Mouse (Mus musculus): ENCODE measurements around the gene Dmrtc2. TPM values are rescaled to one million over a fixed set of nuclear protein-coding genes. Genes with fewer than 3 reads are reported as not detected.
A peak's percentile ranks its signal among the peaks of the same experiment; 100 is the strongest.

Gene Dmrtc2
- total RNA-seq, 2 experiments from 2014 or later: not detected

DNA sequence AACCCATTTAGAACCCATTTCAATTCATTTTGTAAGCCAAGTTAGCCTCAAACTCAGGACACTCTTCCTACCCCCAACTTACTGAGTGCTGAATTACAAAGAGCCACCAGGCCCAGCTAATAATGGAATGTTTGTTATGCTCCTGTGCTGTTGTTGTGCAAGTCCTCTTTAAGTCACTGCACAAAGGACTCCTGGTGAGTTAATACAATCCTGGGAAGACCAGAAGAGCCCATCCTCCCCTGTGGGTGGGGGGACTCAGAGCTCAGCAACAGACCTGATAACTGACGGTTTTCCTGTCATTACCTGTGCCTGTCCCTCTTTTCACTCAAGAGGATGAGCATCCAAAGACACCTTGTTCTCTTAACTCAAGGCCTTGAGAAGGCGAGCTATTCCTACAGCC lies 9.8 kb downstream of the Dmrtc2 start:
- TF ChIP-seq CTCF (IDR thresholded peaks at IDR 0.05): no peak
- no peak overlapping the region for H3K4me3 ChIP-seq
- intact Hi-C loops (cut with DNase I): loop anchor here (5.0 to 10.0 kb wide), 2 partner anchors 195 to 282 kb away; partner anchors contain the start of genes Grik5 and Zfp574
- H3K27ac ChIP-seq: no peak overlapping the region
- DNase-seq (ENCODE audit: extremely low spot score in 1 of 2, low spot score in 2 of 2): no peak

DNA sequence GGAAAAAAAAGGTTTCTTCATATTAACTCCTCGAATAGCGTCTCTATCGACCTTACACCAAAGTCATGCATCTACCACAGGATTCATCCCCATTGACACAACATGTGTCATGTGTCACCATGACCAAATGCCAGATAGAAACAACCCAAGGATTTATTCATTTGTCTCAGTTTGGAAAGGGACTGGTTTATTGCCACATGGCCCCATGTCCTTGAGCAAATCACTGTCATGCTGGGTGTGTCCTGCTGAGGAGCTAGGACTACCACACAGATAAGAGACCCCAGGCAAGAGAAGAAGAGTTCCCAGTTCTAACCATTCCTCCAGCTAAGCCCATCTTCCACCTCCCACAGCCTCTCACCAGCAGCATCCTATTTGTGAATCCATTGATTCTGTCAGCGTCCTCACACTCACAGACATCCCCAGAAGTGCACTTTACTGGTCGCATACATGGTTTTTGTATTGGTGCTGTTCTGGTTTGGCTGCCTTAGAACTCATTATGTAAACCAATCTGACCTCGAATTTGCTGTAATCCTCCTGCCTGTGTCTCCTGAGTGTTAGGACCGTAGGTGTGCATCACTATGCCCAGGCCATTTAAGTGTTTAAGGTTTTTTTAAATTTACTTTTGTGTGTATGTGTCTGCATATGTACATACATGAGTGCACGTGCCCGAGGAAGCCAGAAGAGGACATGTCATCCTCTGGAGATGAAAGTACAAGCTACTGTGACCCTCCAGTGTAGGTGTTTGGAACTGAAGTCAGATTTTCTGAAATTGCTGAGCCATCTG lies 12.8 kb downstream of the Dmrtc2 start:
- intact Hi-C loops (cut with DNase I): loop anchor here (1.0 to 10.0 kb wide), 4 partner anchors 34 to 285 kb away; partner anchors contain the start of genes Grik5 and Zfp574
- no peak for TF ChIP-seq CTCF (IDR thresholded peaks at IDR 0.05)
- H3K27ac ChIP-seq: no peak overlapping the region
- no peak for DNase-seq (ENCODE audit: extremely low spot score in 1 of 2, low spot score in 2 of 2)
- H3K4me3 ChIP-seq: no peak overlapping the region

DNA sequence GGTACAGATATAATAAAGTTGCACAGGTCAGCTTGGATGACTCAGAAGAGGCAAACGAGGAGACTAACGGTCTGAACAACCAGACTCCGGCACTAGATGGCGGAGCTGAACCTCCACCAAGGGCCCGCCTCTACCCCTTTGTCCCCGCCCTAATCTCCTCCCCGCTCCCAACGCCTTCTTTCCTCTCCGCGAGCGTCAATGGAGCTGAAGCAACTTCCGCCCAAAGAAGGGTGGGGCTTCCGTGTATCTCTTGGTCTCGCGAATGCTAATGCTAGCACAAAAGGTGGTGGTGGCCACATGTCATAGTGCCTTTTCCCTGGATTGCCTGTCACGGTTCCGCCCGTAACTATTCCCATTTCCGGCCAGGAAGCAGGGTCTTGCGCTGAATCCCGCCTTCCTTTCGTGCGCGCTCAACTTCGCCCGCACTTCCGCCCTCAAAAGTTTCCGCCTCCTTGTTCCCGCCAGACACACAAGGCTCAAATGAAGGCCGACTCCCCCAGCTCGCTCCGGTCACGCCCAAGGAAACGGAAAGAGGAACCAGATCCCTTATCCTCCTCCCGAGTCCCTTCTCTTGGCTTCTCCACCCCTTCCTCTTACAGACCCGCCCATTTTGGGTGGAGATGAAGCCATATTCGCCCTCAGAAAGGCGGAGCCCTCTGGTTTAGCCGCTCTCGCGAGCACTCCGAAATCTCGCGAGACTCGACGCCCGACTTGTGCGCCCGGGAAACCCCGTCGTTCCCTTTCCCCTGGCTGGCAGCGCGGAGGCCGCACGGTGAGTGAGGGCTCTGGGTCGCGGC lies 14.2 kb downstream of the Dmrtc2 start, which contains the start of gene Rps19:
Gene Rps19, plus strand, starts transcription at position 476 of the 797 bp plus-strand sequence.
- peak; percentile 96 to 97 for DNase-seq (ENCODE audit: extremely low spot score in 1 of 2, low spot score in 2 of 2)
- peak; percentile 70 for TF ChIP-seq CTCF (IDR thresholded peaks at IDR 0.05)
- intact Hi-C loops (cut with DNase I): loop anchor here (1.0 to 10.0 kb wide), 6 partner anchors 20 to 287 kb away; partner anchors contain the start of genes Grik5, Rabac1 and Zfp574
- H3K27ac ChIP-seq: peak within 1 kb of the TSS; percentile 80
- H3K4me3 ChIP-seq: peak within 1 kb of the TSS; percentile 78

DNA sequence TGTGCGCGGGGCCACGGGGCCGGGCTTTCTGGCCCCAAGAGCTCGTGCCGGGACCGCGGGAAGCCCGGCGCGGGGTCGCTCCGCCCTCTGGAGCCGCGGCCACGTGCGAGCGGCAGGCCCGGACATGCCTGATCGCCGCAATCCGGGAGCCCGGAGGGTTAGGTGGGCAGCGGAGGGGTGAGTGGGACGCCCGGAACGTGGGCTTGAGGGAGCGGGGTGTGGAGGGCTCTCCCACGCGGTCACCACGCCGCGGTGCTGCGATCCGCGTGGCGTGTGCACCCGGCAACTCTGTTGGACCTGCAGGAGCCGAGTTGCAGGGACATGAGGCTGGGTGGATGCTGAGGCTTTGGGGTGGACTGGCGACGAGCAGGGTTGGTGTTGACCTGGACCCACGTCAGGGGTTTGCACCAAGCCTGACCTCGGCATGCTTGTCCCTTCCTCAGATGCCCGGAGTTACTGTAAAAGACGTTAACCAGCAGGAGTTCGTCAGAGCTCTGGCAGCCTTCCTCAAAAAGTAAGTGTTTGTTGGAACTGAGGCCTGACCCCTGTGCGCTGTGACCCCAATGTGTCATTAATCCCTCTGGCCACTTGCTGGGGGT lies 14.9 kb downstream of the Dmrtc2 start:
- intact Hi-C loops (cut with DNase I): loop anchor here (1.0 to 10.0 kb wide), 4 partner anchors 20 to 287 kb away; partner anchors contain the start of genes Grik5, Rabac1 and Zfp574
- TF ChIP-seq CTCF (IDR thresholded peaks at IDR 0.05): no peak
- Histone ChIP-seq H3K27ac (peak overlapping the region; percentile 80), H3K4me3 (peak overlapping the region; percentile 78)
- DNase-seq (ENCODE audit: extremely low spot score in 1 of 2, low spot score in 2 of 2): no peak

DNA sequence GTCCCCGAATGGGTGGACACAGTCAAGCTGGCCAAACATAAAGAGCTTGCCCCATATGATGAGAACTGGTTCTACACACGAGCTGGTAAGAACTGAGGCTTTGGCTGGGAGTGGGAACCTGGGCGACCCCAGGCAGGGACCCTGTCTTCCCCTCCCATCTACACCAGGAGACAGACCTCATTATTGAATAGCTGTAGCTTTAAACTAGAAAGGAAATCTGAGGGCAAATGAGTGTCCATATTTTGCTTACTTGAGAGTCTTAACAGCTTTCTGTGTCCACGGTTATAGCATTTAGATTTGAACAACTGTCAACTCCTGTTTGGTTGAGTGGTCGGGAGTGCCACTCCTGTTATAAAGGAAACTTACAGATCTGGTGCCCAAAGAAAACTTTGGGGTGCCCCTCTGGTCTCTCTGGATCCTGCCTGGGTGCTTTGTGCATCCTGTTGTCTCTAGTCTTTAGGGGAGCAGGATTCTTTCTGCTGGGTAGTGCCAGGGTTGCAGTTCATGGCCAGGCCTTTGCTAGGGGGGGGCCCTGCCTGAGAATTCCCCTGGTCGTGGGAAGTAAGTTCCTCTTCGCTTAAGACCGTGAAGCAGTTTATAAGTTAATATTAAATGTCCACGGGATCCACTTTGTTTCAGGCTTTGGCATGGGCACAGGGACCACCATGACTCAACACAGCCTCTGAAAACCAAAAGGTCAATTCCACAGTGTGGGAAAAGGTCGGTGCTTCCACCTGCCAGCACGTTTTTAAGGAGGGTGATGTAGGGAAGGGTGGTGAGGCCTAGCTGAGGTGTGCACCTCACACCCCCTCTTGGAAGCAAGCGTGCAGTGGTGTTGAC lies 15.8 kb downstream of the Dmrtc2 start:
- intact Hi-C loops (cut with DNase I): loop anchor here (10.0 kb wide), 1 partner anchor 189 kb away; the partner anchor contains the start of genes Grik5 and Zfp574
- H3K27ac ChIP-seq: no peak overlapping the region; the same call in 1 of the 2 replicates
- TF ChIP-seq CTCF (IDR thresholded peaks at IDR 0.05): no peak
- peak overlapping the region; percentile 78 for H3K4me3 ChIP-seq
- DNase-seq (ENCODE audit: extremely low spot score in 1 of 2, low spot score in 2 of 2): no peak

GRCm38 (mm10) chr7:24886308-24886633 lies 16.4 kb downstream of the Dmrtc2 start:
- no peak for TF ChIP-seq CTCF (IDR thresholded peaks at IDR 0.05)
- DNase-seq (ENCODE audit: extremely low spot score in 1 of 2, low spot score in 2 of 2): no peak
- Histone ChIP-seq H3K27ac (no peak overlapping the region), H3K4me3 (no peak overlapping the region)
- intact Hi-C loops (cut with DNase I): loop anchor here (10.0 kb wide), 1 partner anchor 189 kb away; the partner anchor contains the start of genes Grik5 and Zfp574

DNA sequence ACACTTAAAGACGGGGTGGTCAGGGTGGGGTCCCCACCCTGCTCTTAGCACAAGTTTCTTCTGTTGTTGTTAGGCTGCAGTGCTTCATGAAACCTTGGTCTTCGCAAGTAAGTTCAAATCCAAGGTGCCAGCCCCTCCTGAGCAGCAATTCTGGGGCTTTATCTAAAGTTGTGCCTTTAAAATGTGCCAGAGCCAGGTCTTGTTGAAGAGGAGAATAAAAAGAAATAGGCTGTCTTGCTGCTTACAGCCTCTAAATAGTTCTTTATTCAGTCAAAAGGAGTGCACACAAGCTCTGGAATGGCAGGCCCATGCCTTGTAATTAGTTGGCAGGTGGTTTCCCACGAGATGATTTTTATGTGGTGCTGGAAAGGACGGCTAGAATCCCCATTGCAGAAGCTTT lies 17.2 kb downstream of the Dmrtc2 start:
- DNase-seq (ENCODE audit: extremely low spot score in 1 of 2, low spot score in 2 of 2): no peak
- Histone ChIP-seq H3K4me3 (no peak overlapping the region), H3K27ac (no peak overlapping the region)
- TF ChIP-seq CTCF (IDR thresholded peaks at IDR 0.05): no peak
- intact Hi-C loops (cut with DNase I): loop anchor here (10.0 kb wide), 1 partner anchor 188 kb away; the partner anchor contains the start of genes Grik5 and Zfp574

DNA sequence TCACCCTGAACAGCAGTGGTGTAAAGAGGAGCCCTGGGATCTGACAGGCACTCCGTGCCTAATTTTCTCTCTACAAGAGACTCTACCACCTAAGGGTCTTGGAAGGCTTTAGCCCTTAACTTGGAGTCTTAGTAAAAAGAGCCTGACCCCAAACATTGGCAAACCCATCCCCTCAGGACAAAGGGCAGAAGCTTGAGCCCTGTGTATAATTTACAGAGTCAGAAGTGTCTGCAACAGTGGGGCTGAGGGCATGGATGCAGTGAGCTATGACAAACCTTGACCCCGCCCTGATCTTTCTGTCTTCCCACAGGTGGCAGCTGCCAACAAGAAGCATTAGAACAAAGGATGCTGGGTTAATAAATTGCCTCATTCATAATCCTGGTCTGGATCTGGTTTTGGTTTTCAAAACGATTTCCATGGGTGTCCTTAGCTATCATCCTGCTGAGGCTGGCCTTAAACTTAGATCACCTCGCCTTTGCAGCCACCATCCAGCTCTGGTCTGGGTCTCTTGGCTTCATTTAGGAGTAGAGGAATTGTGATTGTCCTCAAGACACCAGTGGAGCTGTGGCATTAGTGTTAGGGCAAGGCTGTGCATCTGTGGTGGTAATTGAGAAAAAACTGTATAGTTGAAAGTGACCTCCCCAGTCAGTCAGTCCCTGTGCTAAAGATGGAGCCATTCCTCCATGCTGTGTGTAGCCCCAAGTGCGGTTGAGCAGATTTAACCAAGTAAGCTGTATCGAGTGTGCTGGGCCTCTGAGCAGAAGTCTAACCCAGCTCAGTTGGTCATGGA lies 19.8 kb downstream of the Dmrtc2 start:
- no peak overlapping the region for H3K27ac ChIP-seq
- no peak for DNase-seq (ENCODE audit: extremely low spot score in 1 of 2, low spot score in 2 of 2)
- H3K4me3 ChIP-seq: no peak overlapping the region
- intact Hi-C loops (cut with DNase I): loop anchor here (1.0 to 10.0 kb wide), 4 partner anchors 15 to 203 kb away; partner anchors contain the start of genes Grik5 and Zfp574
- no peak for TF ChIP-seq CTCF (IDR thresholded peaks at IDR 0.05)

DNA sequence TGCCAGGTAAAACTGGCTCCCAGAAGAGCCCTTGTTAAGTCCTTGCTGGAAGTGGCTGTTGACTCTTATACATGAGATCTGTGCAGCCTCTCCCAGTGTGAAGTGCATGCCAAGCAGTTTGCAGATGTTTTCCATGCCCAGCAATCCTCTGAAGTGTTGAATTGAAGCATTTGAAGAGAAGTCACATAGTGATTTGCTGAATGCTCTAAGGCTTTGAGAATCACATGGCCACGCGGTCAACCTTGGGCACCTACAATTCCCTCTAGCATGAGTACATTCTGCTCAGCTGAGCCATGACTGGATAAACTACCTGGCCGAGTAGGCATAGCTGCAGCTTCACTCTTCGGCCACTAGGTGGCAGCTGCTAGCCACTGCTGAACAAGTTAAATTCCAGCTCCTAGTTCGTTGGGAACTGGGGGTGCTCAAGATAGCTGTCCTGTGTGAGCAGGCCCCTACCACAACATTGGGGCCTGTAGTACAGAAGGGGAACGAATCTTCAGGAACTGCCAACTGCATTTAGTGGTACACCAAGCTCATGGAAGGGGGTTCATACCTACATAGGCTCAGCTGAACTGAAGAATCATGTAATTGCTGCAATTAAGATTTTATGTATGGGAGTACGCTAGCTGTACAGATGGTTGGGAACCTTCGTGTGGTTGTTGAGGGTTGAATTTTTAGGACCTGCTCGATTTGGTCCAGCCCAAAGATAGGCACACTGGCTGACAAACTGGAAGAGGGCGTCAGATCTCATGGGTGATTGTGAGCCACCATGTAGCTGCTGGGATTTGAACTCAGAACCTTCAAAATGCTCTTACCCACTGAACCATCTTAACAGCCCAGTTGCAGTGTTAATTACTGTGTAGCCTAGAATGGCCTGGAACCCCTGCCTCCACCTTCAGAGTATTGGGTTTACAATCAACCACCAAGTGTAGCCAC lies 20.7 kb downstream of the Dmrtc2 start:
- DNase-seq (ENCODE audit: extremely low spot score in 1 of 2, low spot score in 2 of 2): peak; percentile 72 to 77
- TF ChIP-seq CTCF (IDR thresholded peaks at IDR 0.05): peak; percentile 100
- Histone ChIP-seq H3K27ac (no peak overlapping the region), H3K4me3 (no peak overlapping the region)
- intact Hi-C loops (cut with DNase I): loop anchor here (1.0 to 5.0 kb wide), 3 partner anchors 14 to 202 kb away; no protein-coding TSS in a partner anchor

Measured in left cerebral cortex, adult 2 months (tissue).